Mouse (Mus musculus) activated CD4-positive, CD25-positive, alpha-beta regulatory T cell, adult 9 weeks (primary cell): ENCODE results near the gene Mpv17. TPM values are rescaled to one million over a fixed set of nuclear protein-coding genes. Genes with fewer than 3 reads are reported as not detected.

Experiments used
- polyA plus RNA-seq: library from polyadenylated mRNA; unstranded; fragments of 100-300 nt; shearing (Covaris generic); gene quantifications from one replicate; pipeline ENCODE4 v1.2.1, GENCODE M21; 2017

The Mpv17 gene
- polyA plus RNA-seq: 48.8 TPM

DNA sequence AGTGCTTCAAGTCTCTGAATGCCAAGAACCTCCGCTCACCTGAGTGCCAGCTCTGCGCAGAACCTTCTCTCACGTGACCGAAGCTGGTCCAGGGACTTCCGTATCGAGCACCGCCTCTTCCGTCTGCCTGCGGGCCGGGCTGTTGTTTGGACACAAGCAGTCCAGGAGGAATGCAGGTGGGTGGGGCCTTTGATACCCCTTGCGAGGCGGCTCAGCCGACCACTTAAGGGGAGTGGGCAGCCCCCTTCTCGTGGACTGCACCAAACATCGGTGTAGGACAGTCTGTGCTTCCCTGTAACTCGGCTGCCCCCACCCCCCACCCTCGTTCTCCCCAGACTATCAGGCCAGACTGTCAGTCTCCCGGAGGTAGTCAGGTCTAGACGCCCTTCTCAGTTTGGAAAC, at the start of gene Mpv17:
Mpv17 (minus strand) TSS at position 100 of the 402 bp plus-strand sequence.

DNA sequence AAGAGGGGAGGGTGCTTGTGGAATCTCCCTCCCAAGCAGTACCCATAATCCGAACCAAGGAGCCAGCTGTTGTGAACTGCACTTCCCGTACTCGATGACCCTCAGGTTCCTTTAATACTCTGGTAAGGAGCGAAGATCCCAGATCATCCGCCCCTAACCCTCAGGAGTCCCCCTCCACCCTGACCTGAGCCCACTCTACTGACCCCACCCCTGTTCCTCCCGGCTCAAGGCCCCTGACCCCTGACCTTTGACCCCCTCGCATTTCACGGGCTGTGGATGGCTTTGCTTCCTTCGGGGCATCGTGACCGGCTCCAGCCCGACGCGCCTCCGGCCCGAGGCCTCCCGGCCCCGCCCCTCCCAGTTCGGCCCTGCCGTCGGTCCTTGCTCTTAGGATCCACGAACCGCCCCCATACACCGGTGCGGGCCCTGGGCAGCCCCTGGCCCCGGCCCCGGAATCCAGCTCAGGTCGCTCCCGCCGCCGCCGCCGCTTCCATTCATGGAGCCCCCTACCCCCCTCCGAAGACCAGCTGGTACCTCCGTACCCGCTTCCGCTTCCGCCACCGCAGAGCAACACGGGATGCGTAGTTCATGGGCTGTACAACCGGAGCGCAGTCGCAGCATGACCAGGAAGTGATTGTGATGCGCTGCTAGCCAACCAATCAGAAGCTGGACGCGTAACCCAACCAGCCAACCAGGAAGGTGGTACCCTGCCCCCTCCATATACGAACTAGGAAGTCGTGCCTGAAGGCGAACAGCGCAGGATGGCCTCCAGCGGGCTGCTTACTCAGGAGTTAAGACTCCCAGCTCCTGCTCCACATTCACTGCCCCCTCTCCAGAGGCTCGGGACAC, 47.9 kb upstream of the Mpv17 start, which contains the start of gene Zfp513:
Zfp513 (minus strand) TSS at position 562 of the 849 bp plus-strand sequence.

DNA sequence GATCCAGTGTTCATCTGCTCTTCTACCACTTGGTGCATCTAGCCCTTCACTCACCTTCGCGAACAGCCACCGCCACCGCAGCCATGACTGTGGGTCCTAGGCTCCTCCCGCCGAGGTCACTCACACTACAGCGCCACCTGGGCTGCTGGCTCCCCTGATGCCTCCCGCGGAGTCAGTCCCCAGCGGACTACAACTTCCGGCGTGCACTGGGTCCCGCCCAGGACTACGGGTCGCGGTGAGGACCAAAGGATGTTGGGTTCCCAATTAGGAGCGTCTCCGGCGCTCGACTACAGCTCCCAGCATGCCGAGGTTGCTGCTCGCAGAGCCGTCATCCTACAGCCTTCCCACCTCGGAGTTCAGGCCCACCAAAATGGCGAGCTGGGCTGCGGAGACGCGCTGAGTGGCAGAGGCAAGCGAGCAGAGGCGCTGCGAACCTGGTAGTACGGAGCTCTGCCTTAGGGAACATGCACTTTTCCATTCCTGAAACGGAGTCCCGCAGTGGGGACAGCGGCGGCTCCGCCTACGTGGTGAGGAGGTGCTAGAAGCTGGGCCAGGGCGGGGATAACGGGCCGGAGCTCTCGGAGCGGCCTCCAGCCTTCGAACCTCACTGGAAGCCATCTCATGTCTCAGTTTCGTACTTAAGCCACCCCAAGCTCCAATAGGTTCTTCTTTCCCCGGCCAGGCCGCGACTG, 39.0 kb upstream of the Mpv17 start, which contains the start of the genes Snx17 and Eif2b4:
Snx17 (plus strand) TSS at position 289 of the 692 bp plus-strand sequence.
Eif2b4 (minus strand) TSS at position 492 of the 692 bp plus-strand sequence.

DNA sequence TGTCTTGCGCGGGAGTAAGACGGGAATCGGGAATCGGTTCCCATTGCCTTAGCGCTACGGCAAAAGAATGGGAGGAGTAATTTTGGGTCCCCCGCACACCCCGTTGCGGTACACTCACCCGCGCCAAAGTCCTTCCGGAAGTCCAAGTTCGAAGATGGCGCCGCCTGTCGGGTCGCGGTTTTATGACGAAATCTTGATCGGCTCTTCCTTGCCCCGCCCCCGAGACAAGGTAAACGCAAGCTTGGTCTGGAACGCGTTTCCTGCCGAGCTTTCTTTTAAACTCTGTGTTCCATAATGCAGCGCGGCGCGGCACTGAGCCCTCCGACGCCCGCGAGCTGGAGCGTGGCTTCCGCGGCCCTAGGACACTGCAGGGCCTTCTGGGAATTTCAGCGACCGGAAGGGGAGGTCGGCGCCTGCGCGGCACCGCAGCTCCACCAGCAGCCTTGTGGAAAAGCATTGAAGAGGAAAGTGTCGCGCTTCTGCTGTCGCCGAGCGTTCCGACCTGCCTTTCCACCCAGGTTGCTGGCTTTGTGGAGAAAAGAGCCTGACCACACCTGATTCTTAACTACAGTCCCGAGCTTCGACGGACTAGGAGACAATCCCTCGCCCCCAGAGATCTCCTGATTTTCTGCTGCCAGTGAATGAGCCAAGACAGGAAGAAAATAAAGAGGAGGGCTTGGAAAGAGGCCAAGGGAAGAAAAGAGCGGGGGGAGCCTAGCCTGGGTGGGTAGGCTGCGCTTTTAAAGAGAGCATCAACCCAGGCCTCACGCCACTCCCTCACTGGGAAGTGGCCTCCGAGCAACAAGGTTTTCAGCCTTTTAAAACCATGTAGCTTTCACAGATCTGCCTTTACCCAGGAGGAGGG, 25.9 kb upstream of the Mpv17 start, which contains the start of the genes Gm29609 and Gtf3c2:
Gm29609 (minus strand) TSS at position 146 of the 865 bp plus-strand sequence.
Gtf3c2 (minus strand) TSS at position 379 of the 865 bp plus-strand sequence.

DNA sequence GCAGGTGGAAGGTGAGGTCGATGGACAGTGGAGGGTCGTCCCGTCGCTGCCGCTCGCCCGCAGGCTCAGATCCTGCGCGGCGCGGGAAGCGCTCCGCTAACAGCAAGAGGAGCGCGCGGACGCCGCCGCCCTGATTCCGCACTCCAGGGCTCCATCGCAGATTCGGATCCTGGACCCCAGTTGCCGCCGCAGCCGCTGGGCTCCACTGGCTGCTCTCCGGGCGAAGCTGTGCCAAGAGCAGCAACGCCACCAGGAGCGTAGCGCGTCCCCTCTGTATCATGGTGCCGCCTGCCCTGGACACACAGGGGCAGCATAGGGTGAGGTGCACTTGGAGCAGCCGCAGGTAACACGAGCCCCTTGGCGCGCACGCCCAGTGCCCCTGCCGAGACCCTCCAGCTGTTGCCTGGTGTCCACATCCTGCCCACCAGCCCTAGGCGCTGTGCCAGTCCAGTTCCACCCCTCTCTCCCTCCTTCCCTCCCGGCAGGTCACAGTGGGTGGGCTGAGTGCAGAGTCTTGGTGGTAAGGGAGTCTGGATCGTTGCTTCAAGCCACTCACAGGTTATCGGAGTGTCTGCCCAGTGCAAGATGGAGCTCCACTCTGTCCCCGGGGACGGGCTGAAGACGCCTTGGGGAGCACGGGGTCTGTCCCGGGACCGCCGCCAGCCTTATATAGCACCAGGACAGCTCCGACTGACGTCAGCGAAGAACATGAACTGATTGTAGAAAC, 15.6 kb downstream of the Mpv17 start, which contains the start of gene Ucn:
Ucn (minus strand) TSS at position 589 of the 727 bp plus-strand sequence.

DNA sequence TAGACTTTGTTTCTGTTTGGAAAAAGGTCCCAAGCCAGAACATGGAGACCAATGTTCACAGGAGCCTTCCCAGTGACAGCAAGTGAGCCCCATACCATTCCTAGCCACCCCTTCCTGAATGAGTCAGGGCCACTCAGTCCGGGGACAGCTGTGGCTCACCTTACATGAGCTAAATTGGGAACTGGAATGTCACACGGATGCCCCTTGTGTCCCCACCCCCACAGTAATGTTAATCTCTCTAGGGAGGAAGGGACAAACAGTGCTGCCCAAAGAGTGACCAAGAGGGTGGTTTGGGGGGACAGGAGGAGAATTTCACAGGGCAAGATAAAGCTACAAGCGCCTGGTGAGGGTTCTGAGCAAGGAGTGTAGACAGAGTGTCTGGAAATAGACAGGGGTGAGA, 37.7 kb downstream of the Mpv17 start, which contains the start of gene Trim54:
Trim54 (plus strand) TSS at position 359 of the 400 bp plus-strand sequence.

DNA sequence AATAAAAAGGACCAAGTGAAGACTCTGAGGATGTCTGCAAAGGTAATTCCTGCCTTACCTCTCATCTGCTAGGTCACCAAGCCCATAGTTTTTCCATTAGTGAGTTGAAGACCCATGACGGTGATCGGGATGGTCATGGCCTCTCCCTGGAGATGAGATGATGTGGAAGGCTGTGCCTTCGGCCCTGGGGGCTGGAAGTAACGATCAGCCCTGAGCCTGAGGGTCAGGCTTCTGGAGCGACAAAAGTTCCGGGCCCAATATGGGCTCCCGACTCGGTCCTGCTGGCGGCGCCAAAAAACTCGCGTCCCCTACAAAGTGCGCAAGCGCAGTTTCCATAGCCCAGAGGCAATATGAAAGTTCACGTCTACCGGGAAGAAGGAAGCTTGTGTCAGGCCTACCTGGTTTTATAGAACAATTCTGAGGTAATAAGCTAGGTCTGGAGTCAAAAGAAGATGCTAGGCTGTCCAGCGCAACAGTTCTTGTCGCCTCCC, 46.0 kb downstream of the Mpv17 start, which contains the start of gene Slc30a3:
Slc30a3 (minus strand) TSS at position 238 of the 491 bp plus-strand sequence.

DNA sequence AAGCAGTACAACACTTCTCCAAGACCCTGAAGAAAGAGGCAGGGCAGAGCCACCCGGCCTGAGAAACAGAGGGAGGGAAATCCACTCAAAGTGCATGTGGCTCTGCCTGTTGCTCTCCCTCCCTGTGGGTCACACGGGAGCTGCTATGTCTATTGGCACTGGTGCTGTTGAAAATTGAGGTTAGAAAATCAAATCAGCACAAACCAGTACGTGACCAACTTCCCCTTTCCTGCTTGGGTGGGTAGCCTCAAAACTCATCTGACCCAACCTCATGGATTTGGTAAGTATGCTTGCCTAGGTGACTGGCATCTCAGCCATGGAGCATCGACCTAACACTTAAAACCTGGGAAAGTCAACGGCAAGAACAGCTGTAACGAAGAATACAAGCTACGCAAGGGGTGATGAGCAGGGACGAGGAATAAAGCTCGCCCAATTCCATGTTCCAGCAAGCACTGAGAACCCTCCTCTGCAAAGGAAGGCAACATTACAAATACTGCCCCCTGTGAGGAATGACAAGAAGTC, 48.2 kb downstream of the Mpv17 start, which contains the start of gene Dnajc5g:
Dnajc5g (plus strand) TSS at position 472 of the 522 bp plus-strand sequence.

Other genes starting within 250 kb of the Mpv17 start
- 326 TPM for gene Ost4, start 246.5 kb downstream of the Mpv17 start, polyA plus RNA-seq
- gene Emilin1, start 240.8 kb downstream of the Mpv17 start, polyA plus RNA-seq: 4.9 TPM
- gene Khk, start 232.8 kb downstream of the Mpv17 start, polyA plus RNA-seq: 20.8 TPM
- not detected for gene Cgref1, start 208.7 kb downstream of the Mpv17 start, polyA plus RNA-seq
- 204 TPM for gene Preb, start 193.9 kb downstream of the Mpv17 start, polyA plus RNA-seq
- gene Tcf23, start 185.6 kb downstream of the Mpv17 start, polyA plus RNA-seq: not detected
- gene Atraid, start 105.9 kb downstream of the Mpv17 start, polyA plus RNA-seq: 91.2 TPM
- gene Slc5a6, start 105.3 kb downstream of the Mpv17 start, polyA plus RNA-seq: 10.9 TPM
- 29.7 TPM for gene Cad, start 99.5 kb downstream of the Mpv17 start, polyA plus RNA-seq
- not detected for gene Dnajc5g, start 48.0 kb downstream of the Mpv17 start, polyA plus RNA-seq
- 0.60 TPM for gene Slc30a3, start 46.0 kb downstream of the Mpv17 start, polyA plus RNA-seq
- not detected for gene Trim54, start 37.5 kb downstream of the Mpv17 start, polyA plus RNA-seq
- gene Ucn, start 15.4 kb downstream of the Mpv17 start, polyA plus RNA-seq: not detected
- gene Gm29609, start 25.7 kb upstream of the Mpv17 start, polyA plus RNA-seq: 2.1 TPM
- gene Gtf3c2, start 25.9 kb upstream of the Mpv17 start, polyA plus RNA-seq: 106 TPM
- gene Snx17, start 39.0 kb upstream of the Mpv17 start, polyA plus RNA-seq: 135 TPM
- 73.7 TPM for gene Eif2b4, start 39.2 kb upstream of the Mpv17 start, polyA plus RNA-seq
- gene Zfp513, start 48.1 kb upstream of the Mpv17 start, polyA plus RNA-seq: 27.9 TPM
- gene Ppm1g, start 66.4 kb upstream of the Mpv17 start, polyA plus RNA-seq: 57.5 TPM
- 188 TPM for gene Nrbp1, start 86.6 kb upstream of the Mpv17 start, polyA plus RNA-seq
- gene Gm9970, start 87.0 kb upstream of the Mpv17 start, polyA plus RNA-seq: not detected
- 37.1 TPM for gene Krtcap3, start 97.4 kb upstream of the Mpv17 start, polyA plus RNA-seq
- gene Ift172, start 136.9 kb upstream of the Mpv17 start, polyA plus RNA-seq: 14.7 TPM
- not detected for gene Fndc4, start 141.8 kb upstream of the Mpv17 start, polyA plus RNA-seq
- not detected for gene Gckr, start 143.2 kb upstream of the Mpv17 start, polyA plus RNA-seq